Mouse (Mus musculus): ENCODE results near the gene Zswim8. TPM values are rescaled to one million over a fixed set of nuclear protein-coding genes. Genes with fewer than 3 reads are reported as not detected.

Gene Zswim8
- total RNA-seq, 1 experiment: 33.9 TPM

GRCm38 (mm10) chr14:20772808-20773207 is 65.5 kb downstream of the Zswim8 start:
- Histone ChIP-seq H3K9me3 (ENCODE audit: control insufficient read depth, insufficient read depth, low read depth, low read length) (no peaks in the 10 kb centered on the region), H3K36me3 (ENCODE audit: control insufficient read depth, insufficient read depth, low read length, poor library complexity, severe bottlenecking) (peaks cover 13% of the 10 kb centered on the region), H3K4me1 (ENCODE audit: control insufficient read depth in 2 of 2, insufficient read depth in 2 of 2, low read length in 2 of 2, poor library complexity in 1 of 2) (peaks cover 2 to 8% of the 10 kb centered on the region in 2 experiments; a peak in 3 of 4 replicates), H3K27ac (ENCODE audit: insufficient read depth, low read depth, low read length, poor library complexity, severe bottlenecking) (no peak overlapping the region), H3K4me3 (ENCODE audit: insufficient read depth in 1 of 2, low read depth in 1 of 2, low read length in 2 of 2, poor library complexity in 1 of 2, severe bottlenecking in 1 of 2) (no peak overlapping the region), H3K9ac (ENCODE audit: insufficient read depth, low read depth, low read length, poor library complexity, severe bottlenecking) (no peak overlapping the region)
- no peak for TF ChIP-seq CHD2 (IDR thresholded peaks at IDR 0.05; ENCODE audit: low read depth, low read length)
- no peak for TF ChIP-seq MAFK (IDR thresholded peaks at IDR 0.05; ENCODE audit: insufficient read depth, low read depth, low read length)
- TF ChIP-seq ZNF384 (IDR thresholded peaks at IDR 0.05; ENCODE audit: low read depth, low read length): no peak
- no peak for TF ChIP-seq HCFC1 (IDR thresholded peaks at IDR 0.05; ENCODE audit: borderline replicate concordance, insufficient read depth, low read length)
- no peak for TF ChIP-seq ZC3H11A (IDR thresholded peaks at IDR 0.05; ENCODE audit: borderline replicate concordance, low read depth, low read length)
- in situ Hi-C loops (cut with MboI; ENCODE audit: low sequenced_read_pairs in 2 of 2, unreplicated experiment in 2 of 2): no loop called here
- no peak for DNase-seq (ENCODE audit: low read depth, low spot score)

Other genes starting within 250 kb of the Zswim8 start
- gene Anxa7, start 227.4 kb upstream of the Zswim8 start, total RNA-seq (2012; rRNA removed): 37.3 and 55.2 TPM in 2 replicates
- gene Mss51, start 210.7 kb upstream of the Zswim8 start, total RNA-seq (2012; rRNA removed): 1.1 and 1.7 TPM in 2 replicates
- gene Ppp3cb, start 161.0 kb upstream of the Zswim8 start, total RNA-seq (2012; rRNA removed): 30.8 and 32.0 TPM in 2 replicates
- 15.3 and 16.6 TPM in 2 replicates for gene Usp54, start 66.5 kb upstream of the Zswim8 start, total RNA-seq (2012; rRNA removed)
- 0.16 TPM in 1 of 2 replicates, not detected in the other for gene Myoz1, start 51.0 kb upstream of the Zswim8 start, total RNA-seq (2012; rRNA removed)
- gene Synpo2l, start 39.2 kb upstream of the Zswim8 start, total RNA-seq (2012; rRNA removed): 0.85 and 1.1 TPM in 2 replicates
- 104 TPM in 2 replicates for gene Sec24c, start 33.2 kb upstream of the Zswim8 start, total RNA-seq (2012; rRNA removed)
- 5.0 and 6.1 TPM in 2 replicates for gene Fut11, start 12.6 kb upstream of the Zswim8 start, total RNA-seq (2012; rRNA removed)
- 136 and 137 TPM in 2 replicates for gene Chchd1, start 4.5 kb upstream of the Zswim8 start, total RNA-seq (2012; rRNA removed)
- 12.1 and 19.1 TPM in 2 replicates for gene Ndst2, start 27.0 kb downstream of the Zswim8 start, total RNA-seq (2012; rRNA removed)
- gene Camk2g, start 86.5 kb downstream of the Zswim8 start, total RNA-seq (2012; rRNA removed): 28.7 and 31.2 TPM in 2 replicates
- gene Plau, start 129.1 kb downstream of the Zswim8 start, total RNA-seq (2012; rRNA removed): 4.4 and 13.7 TPM in 2 replicates
- gene Vcl, start 221.8 kb downstream of the Zswim8 start, total RNA-seq (2012; rRNA removed): 92.1 and 116 TPM in 2 replicates

Data from ES-E14 (cell line).